Mouse (Mus musculus): ENCODE results near the gene Kcns3. TPM values are rescaled to one million over a fixed set of nuclear protein-coding genes. Genes with fewer than 3 reads are reported as not detected.
"Not testable (repeated sequence)": the region's sequence is repeated elsewhere in the genome, so short reads cannot be mapped to it uniquely, and the experiment has no call there.

Kcns3 gene
- total RNA-seq, 2 experiments from 2014 or later = 3.8 to 4.3 TPM

DNA sequence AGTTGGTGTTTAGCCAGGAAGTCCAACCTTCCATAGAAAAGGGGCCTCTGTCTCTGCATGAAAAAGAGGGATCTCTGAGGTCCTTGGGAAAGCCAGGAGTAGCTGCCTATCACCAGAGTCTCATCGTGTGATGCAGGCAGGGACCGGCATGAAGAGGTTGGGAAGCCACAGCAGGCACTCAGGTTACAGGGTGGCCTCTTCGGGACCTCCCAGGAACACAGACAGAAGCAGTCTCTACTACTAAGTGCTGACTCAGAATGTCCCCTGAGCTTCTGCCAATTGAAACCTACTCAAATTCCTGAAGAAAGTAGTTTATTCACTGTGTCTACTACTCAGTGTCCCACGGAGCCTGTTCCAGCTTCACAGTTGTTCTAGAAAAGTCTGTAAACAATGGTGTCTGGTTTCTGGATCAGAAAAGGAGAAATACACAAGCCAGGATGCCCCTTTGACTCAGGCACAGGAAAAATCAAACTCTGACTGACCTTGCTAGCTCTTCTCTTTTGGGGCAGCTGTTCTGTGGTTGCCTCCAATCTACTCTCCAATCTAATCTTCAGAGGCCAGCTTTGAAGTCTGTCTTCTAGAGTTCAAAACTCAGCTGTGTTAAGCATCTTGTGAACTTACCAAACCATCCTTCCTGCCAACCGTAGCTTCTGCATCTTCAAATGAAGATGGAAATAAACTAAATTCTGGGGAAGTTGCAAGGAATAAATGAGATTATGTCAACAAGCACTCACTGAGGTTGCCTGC lies 62.1 kb downstream of the Kcns3 start:
- intact Hi-C loops (cut with DNase I) = no loop called here
- DNase-seq = no peak

DNA sequence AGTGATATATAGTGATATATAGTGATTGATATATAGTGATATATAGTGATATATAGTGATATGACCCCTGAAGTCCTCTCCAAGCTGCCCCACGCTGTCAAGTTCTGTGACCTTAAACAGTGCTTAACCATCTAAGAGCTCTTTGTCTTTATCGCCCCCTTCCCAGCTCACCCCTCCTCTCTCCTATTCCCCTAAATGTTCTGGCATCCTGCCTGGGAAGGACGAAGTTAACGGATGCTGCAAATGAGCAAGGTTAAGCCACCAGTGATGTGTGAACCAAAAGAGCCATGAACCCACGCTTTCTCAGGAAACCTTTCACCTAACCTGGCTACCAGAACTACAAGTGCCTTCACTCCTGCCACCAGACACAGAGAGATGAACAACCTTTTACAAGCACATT lies 64.0 kb downstream of the Kcns3 start:
- DNase-seq = no peak
- intact Hi-C loops (cut with DNase I) = no loop called here

DNA sequence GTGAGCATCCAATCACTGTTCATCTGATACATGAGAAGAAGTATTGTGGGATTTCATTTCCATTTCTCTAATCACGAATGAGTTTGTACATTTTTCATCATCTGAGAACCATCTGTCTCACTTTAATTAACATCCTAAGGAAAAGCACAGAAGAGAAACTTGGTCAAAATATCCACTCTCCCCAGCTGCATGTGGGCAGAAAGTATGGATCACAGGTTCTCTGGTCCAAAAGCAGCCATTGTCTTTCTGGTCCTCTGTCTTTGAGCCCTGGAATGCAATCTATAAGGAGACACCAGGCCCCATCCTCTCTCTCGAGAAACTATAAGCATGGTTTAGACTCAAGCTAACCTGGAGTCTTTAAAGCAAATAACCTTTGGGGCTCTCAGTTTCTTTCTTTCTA lies 79.8 kb downstream of the Kcns3 start:
- intact Hi-C loops (cut with DNase I) = no loop called here
- no peak for DNase-seq

- no peak for DNase-seq
- intact Hi-C loops (cut with DNase I) = no loop called here
Measured at GRCm38 (mm10) chr12:11066865-11067264, 84.0 kb downstream of the Kcns3 start.

GRCm38 (mm10) chr12:11052676-11053075 lies 98.2 kb downstream of the Kcns3 start:
- DNase-seq; intact Hi-C loops (cut with DNase I): not testable (repeated sequence)

- intact Hi-C loops (cut with DNase I) = no loop called here
- DNase-seq = no peak
Measured at GRCm38 (mm10) chr12:11041821-11042220, 109.0 kb downstream of the Kcns3 start.

Other genes with a start within 250 kb of the Kcns3 start
- gene Msgn1, start 57.9 kb upstream of the Kcns3 start, total RNA-seq (2021) = not detected
- gene Gen1, start 114.7 kb upstream of the Kcns3 start, total RNA-seq (2021) = 1 to 10 TPM; 5.4 to 6.4 TPM
- gene Smc6, start 114.8 kb upstream of the Kcns3 start, total RNA-seq (2021) = 10 to 100 TPM; 41.1 to 43.1 TPM

All from left cerebral cortex, postnatal 4 days (tissue).